Mouse (Mus musculus) heart, adult 18-20 months (tissue): ENCODE results near the gene Cldn10. TPM values are rescaled to one million over a fixed set of nuclear protein-coding genes. Genes with fewer than 3 reads are reported as not detected.
A peak's percentile ranks its signal among the peaks of the same experiment; 100 is the strongest.

Experiments used
- DNase-seq, 2 experiments: peaks; one replicate each; pipeline ENCODE4 v3.0.0; 2021 to 2022; ENCODE audit warnings: mixed read lengths in 1 of 2
- total RNA-seq, 2 experiments: library from RNA; stranded (reverse); gene quantifications; 2 replicates each; pipeline ENCODE4 v1.2.3; 2021

The Cldn10 gene
- total RNA-seq, 2 experiments from 2014 or later = 0.41 TPM; not detected in 1

GRCm38 (mm10) chr14:118827283-118827904 is 39.7 kb downstream of the Cldn10 start:
- no peak for DNase-seq

GRCm38 (mm10) chr14:118829331-118830095 is 41.8 kb downstream of the Cldn10 start:
- DNase-seq = no peak

GRCm38 (mm10) chr14:118831597-118831996 is 43.9 kb downstream of the Cldn10 start:
- DNase-seq = no peak

GRCm38 (mm10) chr14:118833241-118833640 is 45.5 kb downstream of the Cldn10 start:
- DNase-seq = no peak

GRCm38 (mm10) chr14:118834313-118834712 is 46.6 kb downstream of the Cldn10 start:
- DNase-seq = no peak

GRCm38 (mm10) chr14:118836145-118836544 is 48.4 kb downstream of the Cldn10 start:
- no peak for DNase-seq

GRCm38 (mm10) chr14:118836754-118837153 is 49.0 kb downstream of the Cldn10 start:
- DNase-seq = no peak

- no peak for DNase-seq
These were observed 50.9 kb downstream of the Cldn10 start for GRCm38 (mm10) chr14:118838556-118839120.

- peak; percentile 46 for DNase-seq
These were observed 51.7 kb downstream of the Cldn10 start for GRCm38 (mm10) chr14:118839416-118839815.

- no peak for DNase-seq
These were observed 52.3 kb downstream of the Cldn10 start for GRCm38 (mm10) chr14:118840027-118840426.

- no peak for DNase-seq
These were observed 54.6 kb downstream of the Cldn10 start for GRCm38 (mm10) chr14:118842353-118842752.

GRCm38 (mm10) chr14:118846834-118847233 is 59.1 kb downstream of the Cldn10 start:
- no peak for DNase-seq

- DNase-seq = no peak
These were observed 60.5 kb downstream of the Cldn10 start for GRCm38 (mm10) chr14:118848171-118848570.

- no peak for DNase-seq
These were observed 62.4 kb downstream of the Cldn10 start for GRCm38 (mm10) chr14:118850011-118850695.

GRCm38 (mm10) chr14:118850696-118851035 is 63.0 kb downstream of the Cldn10 start:
- no peak for DNase-seq

- no peak for DNase-seq
These were observed 63.9 kb downstream of the Cldn10 start for GRCm38 (mm10) chr14:118851496-118852107.

GRCm38 (mm10) chr14:118854371-118855114 is 66.8 kb downstream of the Cldn10 start:
- DNase-seq = peak; percentile 38 to 43

GRCm38 (mm10) chr14:118855141-118855800 is 67.6 kb downstream of the Cldn10 start:
- DNase-seq = no peak

- DNase-seq = no peak
These were observed 68.9 kb downstream of the Cldn10 start for GRCm38 (mm10) chr14:118856563-118856962.

- no peak for DNase-seq
These were observed 70.6 kb downstream of the Cldn10 start for GRCm38 (mm10) chr14:118858318-118858717.

GRCm38 (mm10) chr14:118862253-118862652 is 74.5 kb downstream of the Cldn10 start:
- no peak for DNase-seq
